Mouse (Mus musculus) neural tube, embryonic 10.5 days (tissue): ENCODE measurements at regions not wholly inside any gene's neighbourhood (a gene's known extent, or its start where the extent isn't known, plus 50 kb on each side); places are given as distances from the start of the nearest gene placed in this dataset.
"Not testable (repeated sequence)": the region's sequence is repeated elsewhere in the genome, so short reads cannot be mapped to it uniquely, and the experiment has no call there.

Experiments used
- DNase-seq: peaks from one replicate; pipeline ENCODE4 v3.0.0-alpha.2; 2017; ENCODE audit warnings: low spot score; ENCODE audit errors: extremely low spot score

- DNase-seq = no peak
These were observed 166.1 kb upstream of the Smlr1 start for GRCm38 (mm10) chr10:25702146-25702545.

- DNase-seq = no peak
These were observed 159.7 kb upstream of the Smlr1 start for GRCm38 (mm10) chr10:25695798-25696197.

GRCm38 (mm10) chr10:25681243-25681642 is 145.2 kb upstream of the Smlr1 start:
- peak; percentile 67 for DNase-seq

- DNase-seq = no peak
These were observed 141.8 kb upstream of the Smlr1 start for GRCm38 (mm10) chr10:25677889-25678288.

GRCm38 (mm10) chr10:25675368-25675767 is 139.3 kb upstream of the Smlr1 start:
- no peak for DNase-seq

- DNase-seq = no peak
These were observed 134.0 kb upstream of the Smlr1 start for GRCm38 (mm10) chr10:25670061-25670460.

- no peak for DNase-seq
These were observed 116.9 kb upstream of the Smlr1 start for GRCm38 (mm10) chr10:25652742-25653563.

GRCm38 (mm10) chr10:25647740-25648139 is 111.7 kb upstream of the Smlr1 start:
- DNase-seq = no peak

GRCm38 (mm10) chr10:25643518-25643993 is 107.5 kb upstream of the Smlr1 start:
- no peak for DNase-seq

GRCm38 (mm10) chr10:25642079-25642696 is 106.1 kb upstream of the Smlr1 start:
- no peak for DNase-seq

- DNase-seq = no peak
These were observed 97.1 kb upstream of the Smlr1 start for GRCm38 (mm10) chr10:25633058-25633614.

GRCm38 (mm10) chr10:25632306-25632705 is 96.2 kb upstream of the Smlr1 start:
- DNase-seq = peak; percentile 6

- DNase-seq = no peak
These were observed 86.5 kb upstream of the Smlr1 start for GRCm38 (mm10) chr10:25622585-25622984.

- DNase-seq = not testable (repeated sequence)
These were observed 85.7 kb upstream of the Smlr1 start for GRCm38 (mm10) chr10:25621747-25622134.

GRCm38 (mm10) chr10:25620939-25621746 is 85.1 kb upstream of the Smlr1 start:
- peak; percentile 29 for DNase-seq

- no peak for DNase-seq
These were observed 83.6 kb upstream of the Smlr1 start for GRCm38 (mm10) chr10:25619702-25620101.

- no peak for DNase-seq
These were observed 65.4 kb upstream of the Smlr1 start for GRCm38 (mm10) chr10:25601471-25601870.

- no peak for DNase-seq
These were observed 53.2 kb upstream of the Smlr1 start for GRCm38 (mm10) chr10:25589316-25589645.

- no peak for DNase-seq
These were observed 52.7 kb upstream of the Smlr1 start for GRCm38 (mm10) chr10:25588611-25589315.
